ENCODE assay signal across 9 mouse cellular contexts in the genomic region with DNA sequence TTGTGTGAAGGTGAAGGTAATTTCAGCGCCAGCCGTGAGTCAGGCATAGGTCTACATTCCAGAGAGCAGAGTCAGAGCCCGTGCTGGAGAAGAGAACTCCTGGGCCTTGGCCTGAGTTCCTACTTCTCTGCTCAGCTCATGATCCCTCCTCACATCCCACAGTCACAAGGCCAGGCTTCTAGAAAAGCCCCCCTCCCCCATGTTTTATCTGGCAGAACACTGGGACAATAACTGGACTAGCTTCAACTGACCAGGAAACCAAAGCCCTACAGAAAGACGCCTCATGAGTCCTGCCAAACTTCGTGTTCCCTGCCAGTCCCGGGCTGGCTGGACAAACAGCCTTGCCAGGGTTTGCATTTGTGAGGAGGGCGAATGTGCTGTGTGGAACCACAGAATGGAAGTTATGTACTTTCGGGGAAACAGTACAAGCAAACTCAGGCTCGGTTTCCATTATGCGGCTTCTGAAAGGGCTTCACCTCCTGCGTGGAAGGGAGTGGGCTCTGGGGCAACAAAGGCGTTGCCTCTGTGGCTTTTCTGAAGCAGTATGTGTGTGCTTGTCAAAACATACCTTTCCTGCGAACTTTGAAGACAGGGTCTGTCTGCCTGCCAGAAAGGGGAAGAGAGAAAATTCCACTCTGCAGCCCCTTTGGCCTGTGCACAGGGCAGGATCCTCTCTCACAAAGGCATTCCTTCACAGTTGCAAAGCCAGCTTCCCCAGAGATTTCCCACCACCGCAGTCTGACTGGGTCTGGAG.
A peak's percentile ranks its signal among the peaks of the same experiment; 100 is the strongest.
DNase-seq lines count a peak whose midpoint lies in the region; ATAC-seq and TF ChIP-seq lines count a peak whose summit lies in the region.
"Had no signal": no experiment of that assay in that cellular context is flagged by ENCODE, and none has a peak within 500 bp of the region (broad histone marks: within the 10 kb centered on the region; RNA-seq: fewer than 3 reads in every experiment).

No protein-coding gene starts in this region.

- H3K27ac ChIP-seq in forebrain, postnatal 0 days (ENCODE audit: low read depth, low read length): peak overlapping the region; percentile 62
- peak overlapping the region; percentile 81 for H3K27ac ChIP-seq in hindbrain, embryonic 10.5 days
- H3K27ac ChIP-seq in midbrain, embryonic 11.5 days (ENCODE audit: low read depth, low read length): peak overlapping the region; percentile 12; the same call in 1 of the 2 replicates
- H3K27ac ChIP-seq in liver, embryonic 12.5 days: no peak overlapping the region
- H3K27ac ChIP-seq: liver, embryonic 15.5 days had no signal

- H3K4me2 ChIP-seq in forebrain, postnatal 0 days (ENCODE audit: low read depth): no peak overlapping the region
- H3K4me2 ChIP-seq in midbrain, embryonic 11.5 days: no peak overlapping the region
- H3K4me2 ChIP-seq in liver, embryonic 12.5 days: no peak overlapping the region
- H3K4me2 ChIP-seq: liver, embryonic 15.5 days had no signal

- H3K36me3 ChIP-seq in forebrain, postnatal 0 days (ENCODE audit: insufficient read depth): no peaks in the 10 kb centered on the region
- H3K36me3 ChIP-seq in hindbrain, embryonic 10.5 days: no peaks in the 10 kb centered on the region
- no peaks in the 10 kb centered on the region for H3K36me3 ChIP-seq in midbrain, embryonic 11.5 days (ENCODE audit: control insufficient read depth, insufficient read depth, low read length)
- no peaks in the 10 kb centered on the region for H3K36me3 ChIP-seq in liver, embryonic 12.5 days
- H3K36me3 ChIP-seq: liver, embryonic 15.5 days had no signal

- no peaks in the 10 kb centered on the region for H3K27me3 ChIP-seq in forebrain, postnatal 0 days (ENCODE audit: insufficient read depth, low read length)
- H3K27me3 ChIP-seq in hindbrain, embryonic 10.5 days (ENCODE audit: insufficient read depth, poor library complexity, severe bottlenecking): 0 out of 2 replicates have a peak, but pooled peaks cover 5% of the 10 kb centered on the region
- H3K27me3 ChIP-seq in midbrain, embryonic 11.5 days (ENCODE audit: control insufficient read depth, insufficient read depth, low read length): no peaks in the 10 kb centered on the region
- no peaks in the 10 kb centered on the region for H3K27me3 ChIP-seq in liver, embryonic 12.5 days (replicated peaks)
- H3K27me3 ChIP-seq: liver, embryonic 15.5 days had no signal

- 23% methylated on average over 14 of the region's 14 CpGs for WGBS in forebrain, postnatal 0 days
- WGBS in hindbrain, embryonic 10.5 days: 49% methylated on average over 14 of the region's 14 CpGs
- 56% methylated on average over 14 of the region's 14 CpGs for WGBS in midbrain, embryonic 11.5 days
- 44% methylated on average over 14 of the region's 14 CpGs for WGBS in liver, embryonic 12.5 days (ENCODE audit: insufficient replicate concordance)

- H3K4me1 ChIP-seq in forebrain, postnatal 0 days (ENCODE audit: insufficient read depth): 0 out of 2 replicates have a peak, but pooled peaks cover 9% of the 10 kb centered on the region
- peaks cover 41% of the 10 kb centered on the region for H3K4me1 ChIP-seq in hindbrain, embryonic 10.5 days (replicated peaks)
- peaks cover 12% of the 10 kb centered on the region for H3K4me1 ChIP-seq in midbrain, embryonic 11.5 days (ENCODE audit: control insufficient read depth, insufficient read depth, low read length)
- H3K4me1 ChIP-seq in liver, embryonic 12.5 days: peaks cover 13% of the 10 kb centered on the region

- peak; percentile 80 for ATAC-seq in forebrain, postnatal 0 days
- ATAC-seq in midbrain, embryonic 11.5 days (ENCODE audit: low FRiP score): no peak
- ATAC-seq in liver, embryonic 12.5 days: no peak

- no peaks in the 10 kb centered on the region for H3K9me3 ChIP-seq in forebrain, postnatal 0 days (ENCODE audit: low read length)
- no peaks in the 10 kb centered on the region for H3K9me3 ChIP-seq in hindbrain, embryonic 10.5 days
- H3K9me3 ChIP-seq in midbrain, embryonic 11.5 days (ENCODE audit: control insufficient read depth, low read length): no peaks in the 10 kb centered on the region
- H3K9me3 ChIP-seq in liver, embryonic 12.5 days (replicated peaks): no peaks in the 10 kb centered on the region
- H3K9me3 ChIP-seq: liver, embryonic 15.5 days had no signal

- peak; percentile 79 for DNase-seq in 3134 (ENCODE audit: extremely low read depth, insufficient read length, low spot score)
- peak; percentile 79 for DNase-seq in adrenal gland, postnatal 14 days
- peak; percentile 54 for DNase-seq in forebrain, postnatal 0 days
- DNase-seq in hindbrain, embryonic 10.5 days (ENCODE audit: low spot score): peak; percentile 45
- peak; percentile 30 to 76 for DNase-seq in layer of hippocampus, postnatal 14 days (ENCODE audit: low spot score in 2 of 2)
- peak; percentile 89 for DNase-seq in midbrain, embryonic 11.5 days (ENCODE audit: low spot score, missing footprints)
- DNase-seq in urinary bladder, adult 2 months (ENCODE audit: low spot score): peak; percentile 24

- no peak for TF ChIP-seq CTCF in forebrain, postnatal 0 days (IDR thresholded peaks at IDR 0.05; ENCODE audit: low read depth)

- H3K9ac ChIP-seq in forebrain, postnatal 0 days: no peak overlapping the region; the same call in 1 of the 2 replicates
- H3K9ac ChIP-seq in midbrain, embryonic 11.5 days (ENCODE audit: low read length): peak overlapping the region; percentile 45
- H3K9ac ChIP-seq in liver, embryonic 12.5 days: no peak overlapping the region
- H3K9ac ChIP-seq: liver, embryonic 15.5 days had no signal

- no peak overlapping the region for H3K4me3 ChIP-seq in forebrain, postnatal 0 days (ENCODE audit: low read depth, low read length)
- no peak overlapping the region for H3K4me3 ChIP-seq in hindbrain, embryonic 10.5 days
- no peak overlapping the region for H3K4me3 ChIP-seq in midbrain, embryonic 11.5 days (ENCODE audit: low read depth, low read length)
- H3K4me3 ChIP-seq in liver, embryonic 12.5 days: no peak overlapping the region
- H3K4me3 ChIP-seq: liver, embryonic 15.5 days had no signal

Comparison
In these comparisons a context has a peak if more than half of its experiments do, and no peak if none do; other contexts are left out.
1. DNase-seq: peak in every context shown above with its lines; median percentile 89 in midbrain, embryonic 11.5 days; 79 in 3134; 79 in adrenal gland, postnatal 14 days; 54 in forebrain, postnatal 0 days; 53 in layer of hippocampus, postnatal 14 days; 45 in hindbrain, embryonic 10.5 days; 24 in urinary bladder, adult 2 months.